Mouse (Mus musculus) Muller cell, postnatal 12 days (primary cell): ENCODE results near the gene Fbxw4.

Experiments
- DNase-seq: peaks from one replicate; pipeline ENCODE4 v3.0.0-alpha.2; 2015; ENCODE audit errors: inconsistent ontology term

The Fbxw4 gene

GRCm38 (mm10) chr19:45542061-45542460 is 118.1 kb downstream of the Fbxw4 start:
- DNase-seq, result no peak

- peak; percentile 61 for DNase-seq
Measured at GRCm38 (mm10) chr19:45541409-45542041, 118.6 kb downstream of the Fbxw4 start.

GRCm38 (mm10) chr19:45540657-45541408 is 119.3 kb downstream of the Fbxw4 start:
- peak; percentile 56 for DNase-seq

- peak; percentile 19 for DNase-seq
Measured at GRCm38 (mm10) chr19:45537505-45537904, 122.6 kb downstream of the Fbxw4 start.

- no peak for DNase-seq
Measured at GRCm38 (mm10) chr19:45535929-45536328, 124.2 kb downstream of the Fbxw4 start.

- no peak for DNase-seq
Measured at GRCm38 (mm10) chr19:45535214-45535735, 124.8 kb downstream of the Fbxw4 start.

- DNase-seq, result no peak
Measured at GRCm38 (mm10) chr19:45533617-45534016, 126.5 kb downstream of the Fbxw4 start.

- no peak for DNase-seq
Measured at GRCm38 (mm10) chr19:45531554-45531953, 128.6 kb downstream of the Fbxw4 start.

GRCm38 (mm10) chr19:45530200-45530995 is 129.7 kb downstream of the Fbxw4 start:
- DNase-seq, result no peak

GRCm38 (mm10) chr19:45529294-45529693 is 130.8 kb downstream of the Fbxw4 start:
- no peak for DNase-seq
